Mouse (Mus musculus) hindbrain, embryonic 12.5 days (tissue): ENCODE results near the gene Rbl1. TPM values are rescaled to one million over a fixed set of nuclear protein-coding genes. Genes with fewer than 3 reads are reported as not detected.
A peak's percentile ranks its signal among the peaks of the same experiment; 100 is the strongest.
"Not testable (repeated sequence)": the region's sequence is repeated elsewhere in the genome, so short reads cannot be mapped to it uniquely, and the experiment has no call there.

ENCODE experiments used
- ATAC-seq: fragments of 200-750 bp; cut with Nextera tagmentation; 2 replicates; pipeline ENCODE4 v1.8.0; 2017; ENCODE audit warnings: moderate TSS enrichment; ENCODE audit not compliant: low FRiP score
- H3K27ac ChIP-seq: fragments of 300-500 bp; sonication (generic); 2 replicates; pipeline ENCODE4 v1.5.1; 2016; ENCODE audit warnings: mild to moderate bottlenecking
- H3K27me3 ChIP-seq: fragments of 300-500 bp; sonication (generic); 2 replicates; pipeline ENCODE4 v1.6.1; 2016; ENCODE audit warnings: mild to moderate bottlenecking
- H3K36me3 ChIP-seq: fragments of 300-500 bp; sonication (generic); 2 replicates; pipeline ENCODE4 v1.6.1; 2016; ENCODE audit warnings: mild to moderate bottlenecking
- H3K4me1 ChIP-seq: fragments of 300-500 bp; sonication (generic); 2 replicates; pipeline ENCODE4 v1.6.1; 2016
- H3K4me2 ChIP-seq: fragments of 300-500 bp; sonication (generic); replicated peaks from 2 replicates; pipeline ENCODE4 v1.6.1; 2016; ENCODE audit warnings: mild to moderate bottlenecking
- H3K4me3 ChIP-seq: fragments of 300-500 bp; sonication (generic); 2 replicates; pipeline ENCODE4 v1.5.1; 2016; ENCODE audit warnings: mild to moderate bottlenecking
- H3K9ac ChIP-seq: fragments of 300-500 bp; sonication (generic); 2 replicates; pipeline ENCODE4 v1.6.1; 2016; ENCODE audit warnings: mild to moderate bottlenecking, moderate library complexity
- H3K9me3 ChIP-seq: fragments of 300-500 bp; sonication (generic); replicated peaks from 2 replicates; pipeline ENCODE4 v1.6.1; 2016; ENCODE audit warnings: mild to moderate bottlenecking
- WGBS: fragments of 180-500 bp; shearing (Covaris S2); methylation state at CpG from one replicate; pipeline ENCODE4 v1.1.7; 2016; 5-methylcytosine and 5-hydroxymethylcytosine counted together
- polyA plus RNA-seq: library from polyadenylated mRNA; unstranded; fragments of >200 nt; fragmentation: Nextera tagmentation; extraction: Ambion mirVana; gene quantifications from 2 replicates; pipeline ENCODE4 v1.2.1, GENCODE M21; 2016

Gene Rbl1
- polyA plus RNA-seq, 1 experiment from 2014 or later = 18.1 TPM

DNA sequence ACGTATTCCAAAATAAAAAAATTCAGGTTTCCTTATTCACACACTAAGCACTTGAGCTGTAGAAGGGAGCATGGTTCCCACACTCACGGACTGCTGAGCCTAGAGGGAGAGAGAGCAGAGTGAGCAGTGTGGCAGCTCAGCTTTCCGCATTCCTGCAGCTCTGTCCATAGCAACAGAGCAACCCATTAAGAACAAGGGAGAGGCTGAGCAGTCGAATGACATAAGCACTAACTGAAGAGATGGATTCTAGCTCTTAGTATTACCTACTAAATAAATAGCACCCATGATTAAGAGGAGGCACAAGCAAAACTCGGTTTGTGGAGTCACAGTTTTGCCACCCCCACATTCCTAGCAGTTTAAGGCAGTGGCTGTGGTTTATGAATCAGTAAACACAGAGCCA lies 34.2 kb downstream of the Rbl1 start:
- Histone ChIP-seq H3K9me3 (no peaks in the 10 kb centered on the region), H3K4me2 (no peak overlapping the region), H3K27ac (peak overlapping the region; percentile 52; the same call in 1 of the 2 replicates), H3K36me3 (peaks cover 56% of the 10 kb centered on the region), H3K27me3 (no peaks in the 10 kb centered on the region), H3K9ac (peak overlapping the region; percentile 18; the same call in 1 of the 2 replicates), H3K4me1 (peaks cover 10% of the 10 kb centered on the region; the same call in 1 of the 2 replicates), H3K4me3 (no peak overlapping the region)
- WGBS = 27% methylated on average over 5 of the region's 5 CpGs
- ATAC-seq = peak; percentile 83

DNA sequence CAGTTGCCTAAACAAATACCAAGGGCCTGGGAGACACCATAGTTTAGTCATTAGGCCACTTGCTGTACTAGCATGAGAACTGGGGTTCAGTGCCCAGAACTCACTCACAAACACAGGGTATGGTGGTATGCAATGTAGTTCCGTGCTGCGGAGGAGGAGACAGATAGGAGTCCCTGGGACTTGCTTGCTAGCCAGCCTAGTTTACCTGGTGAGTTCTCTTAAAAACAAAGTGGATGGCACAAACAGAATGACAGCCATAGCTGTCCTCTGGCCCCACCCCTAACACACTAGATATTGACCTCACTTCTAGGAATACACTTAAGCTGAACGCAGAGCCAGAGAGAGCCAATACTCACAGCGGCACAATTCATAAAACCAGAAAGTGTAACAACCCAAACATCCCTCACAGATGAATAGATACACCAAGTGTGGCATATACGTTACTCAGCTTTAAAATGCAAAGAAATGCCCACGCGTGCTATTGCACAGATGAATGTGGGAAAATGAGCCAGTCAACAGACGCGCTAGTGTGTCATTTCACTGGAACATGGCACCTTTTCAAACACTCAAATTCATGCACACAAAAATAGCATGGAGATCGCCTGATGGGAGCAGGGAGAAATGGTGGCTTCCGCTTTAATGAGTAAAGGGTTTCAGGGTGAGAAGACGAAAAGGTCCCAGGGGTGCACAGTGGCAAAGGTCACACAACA lies 37.8 kb downstream of the Rbl1 start:
- Histone ChIP-seq H3K4me3 (no peak overlapping the region), H3K4me2 (no peak overlapping the region), H3K9ac (no peak overlapping the region), H3K9me3 (no peaks in the 10 kb centered on the region), H3K27me3 (no peaks in the 10 kb centered on the region), H3K36me3 (peaks cover 47% of the 10 kb centered on the region), H3K4me1 (peaks cover 10% of the 10 kb centered on the region; the same call in 1 of the 2 replicates), H3K27ac (no peak overlapping the region)
- WGBS = 96% methylated on average over 12 of the region's 12 CpGs
- ATAC-seq = no peak

DNA sequence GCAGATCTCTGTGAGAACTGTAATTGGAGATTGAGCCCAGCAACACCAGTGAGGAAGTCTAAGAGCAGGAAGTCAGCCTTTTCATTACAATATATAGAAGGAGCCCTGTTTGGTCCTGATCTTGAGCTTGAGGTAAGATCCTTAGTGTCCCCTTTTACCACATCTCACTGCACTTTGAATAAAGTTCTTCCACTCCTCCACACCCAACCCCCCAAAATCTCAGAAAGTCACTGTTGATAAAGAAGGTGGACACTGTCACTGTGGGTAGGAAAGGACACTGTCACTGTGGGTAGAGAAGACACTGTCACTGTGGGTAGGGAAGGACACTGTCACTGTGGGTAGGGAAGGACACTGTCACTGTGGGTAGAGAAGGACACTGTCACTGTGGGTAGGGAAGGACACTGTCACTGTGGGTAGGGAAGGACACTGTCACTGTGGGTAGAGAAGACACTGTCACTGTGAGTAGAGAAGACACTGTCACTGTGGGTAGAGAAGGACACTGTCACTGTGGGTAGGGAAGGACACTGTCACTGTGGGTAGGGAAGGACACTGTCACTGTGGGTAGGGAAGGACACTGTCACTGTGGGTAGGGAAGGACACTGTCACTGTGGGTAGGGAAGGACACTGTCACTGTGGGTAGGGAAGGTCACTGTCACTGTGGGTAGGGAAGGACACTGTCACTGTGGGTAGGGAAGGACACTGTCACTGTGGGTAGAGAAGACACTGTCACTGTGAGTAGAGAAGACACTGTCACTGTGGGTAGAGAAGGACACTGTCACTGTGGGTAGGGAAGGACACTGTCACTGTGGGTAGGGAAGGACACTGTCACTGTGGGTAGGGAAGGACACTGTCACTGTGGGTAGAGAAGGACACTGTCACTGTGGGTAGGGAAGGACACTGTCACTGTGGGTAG lies 38.8 kb downstream of the Rbl1 start:
- H3K9me3 ChIP-seq, H3K4me1 ChIP-seq, ATAC-seq, H3K4me3 ChIP-seq, H3K27me3 ChIP-seq, H3K27ac ChIP-seq, H3K4me2 ChIP-seq, H3K9ac ChIP-seq: not testable (repeated sequence)
- H3K36me3 ChIP-seq = peaks cover 52% of the 10 kb centered on the region

DNA sequence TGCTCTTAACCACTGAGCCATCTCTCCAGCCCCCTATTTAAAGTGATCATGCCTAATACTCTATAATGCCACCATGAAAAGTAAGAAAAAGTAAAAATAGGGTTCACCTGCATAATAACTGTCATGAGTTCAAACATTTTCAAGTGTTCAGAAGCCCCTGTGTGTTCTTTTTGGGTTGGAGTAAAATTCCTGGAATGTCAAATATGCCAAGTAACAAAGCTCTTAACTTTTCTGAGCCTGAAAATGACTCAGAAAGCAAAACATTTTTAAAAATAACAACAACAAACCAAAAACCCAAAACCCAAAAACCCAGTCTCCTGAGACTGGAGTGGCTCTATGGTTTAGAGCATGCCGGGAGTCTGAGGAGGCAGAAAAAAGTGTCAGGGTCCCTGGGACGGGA lies 40.2 kb downstream of the Rbl1 start:
- 90% methylated on average over 2 of the region's 2 CpGs for WGBS
- no peaks in the 10 kb centered on the region for H3K27me3 ChIP-seq
- H3K9me3 ChIP-seq = no peaks in the 10 kb centered on the region
- peaks cover 64% of the 10 kb centered on the region for H3K36me3 ChIP-seq
- ATAC-seq = no peak
- H3K4me2 ChIP-seq = no peak overlapping the region
- no peak overlapping the region for H3K9ac ChIP-seq
- H3K4me3 ChIP-seq = no peak overlapping the region
- no peaks in the 10 kb centered on the region for H3K4me1 ChIP-seq
- H3K27ac ChIP-seq = no peak overlapping the region

DNA sequence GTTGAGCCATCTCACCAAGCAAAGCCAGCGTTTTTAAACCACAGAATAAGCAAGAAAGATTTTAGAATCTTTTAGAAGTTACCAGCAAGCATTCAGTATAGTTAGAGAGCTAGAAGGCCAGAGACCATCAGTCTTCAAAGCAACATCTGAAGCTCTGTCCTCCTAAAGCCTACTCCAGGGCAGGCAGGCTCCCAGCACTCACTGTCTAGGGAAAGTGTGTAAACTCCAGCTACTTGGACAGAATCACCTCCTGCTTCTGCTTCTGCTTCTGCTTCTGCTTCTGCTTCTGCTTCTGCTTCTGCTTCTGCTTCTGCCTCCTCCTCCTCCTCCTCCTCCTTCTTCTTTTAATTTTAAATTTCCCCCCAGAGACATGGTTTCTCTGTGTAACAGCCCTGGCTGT lies 48.3 kb downstream of the Rbl1 start:
- Histone ChIP-seq H3K27ac (no peak overlapping the region), H3K4me3 (no peak overlapping the region), H3K36me3 (peaks cover 71% of the 10 kb centered on the region), H3K9ac (no peak overlapping the region), H3K4me2 (no peak overlapping the region), H3K4me1 (no peaks in the 10 kb centered on the region), H3K9me3 (no peaks in the 10 kb centered on the region), H3K27me3 (no peaks in the 10 kb centered on the region)
- no peak for ATAC-seq
- 93% methylated on average over 1 of the region's 1 CpGs for WGBS

DNA sequence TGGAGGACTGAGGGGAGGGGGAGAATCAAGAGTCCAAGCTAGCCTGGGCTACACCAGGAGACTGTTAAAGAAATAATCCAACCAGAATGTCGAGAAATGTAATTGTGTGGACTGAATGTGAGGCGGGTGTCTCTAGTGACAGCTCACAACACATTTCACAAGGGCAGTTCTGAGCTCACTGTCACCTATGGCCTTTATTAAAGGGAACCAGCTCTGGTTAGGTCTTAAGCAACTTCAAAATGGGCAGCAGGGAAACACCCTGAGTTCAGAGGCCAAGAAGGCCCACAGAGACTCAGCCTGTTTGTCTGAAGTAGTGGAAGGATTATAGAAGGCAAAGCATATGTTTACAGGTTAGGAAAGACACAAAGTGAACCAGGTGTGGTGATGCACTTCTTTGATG lies 51.1 kb downstream of the Rbl1 start:
- Histone ChIP-seq H3K4me2 (no peak overlapping the region), H3K9me3 (no peaks in the 10 kb centered on the region), H3K9ac (no peak overlapping the region), H3K27me3 (no peaks in the 10 kb centered on the region), H3K27ac (no peak overlapping the region), H3K36me3 (peaks cover 68% of the 10 kb centered on the region), H3K4me1 (no peaks in the 10 kb centered on the region), H3K4me3 (no peak overlapping the region)
- ATAC-seq = no peak
- WGBS = 81% methylated on average over 2 of the region's 2 CpGs

DNA sequence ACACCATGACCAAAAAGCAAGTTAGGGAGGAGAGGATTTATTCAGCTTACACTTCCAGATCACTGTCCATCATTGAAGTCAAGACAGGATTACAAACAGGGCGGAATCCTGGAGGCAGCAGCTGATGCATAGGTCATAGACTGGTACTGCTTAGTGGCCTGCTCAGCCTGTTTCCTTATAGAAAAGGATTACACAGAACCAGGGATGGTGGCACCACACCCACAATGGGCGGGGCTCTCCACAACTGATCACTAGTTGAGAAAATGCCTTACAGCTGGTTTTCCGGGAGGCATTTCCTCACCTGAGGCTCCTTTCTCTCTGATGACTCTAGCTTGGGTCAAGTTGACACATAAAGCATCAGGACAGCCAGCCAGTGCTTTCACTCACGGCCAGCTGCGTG lies 55.9 kb downstream of the Rbl1 start:
- H3K27me3 ChIP-seq = no peaks in the 10 kb centered on the region
- ATAC-seq = no peak
- H3K4me2 ChIP-seq = no peak overlapping the region
- no peaks in the 10 kb centered on the region for H3K9me3 ChIP-seq
- no peaks in the 10 kb centered on the region for H3K4me1 ChIP-seq
- H3K4me3 ChIP-seq = no peak overlapping the region
- no peak overlapping the region for H3K27ac ChIP-seq
- H3K36me3 ChIP-seq = peaks cover 52% of the 10 kb centered on the region
- 93% methylated on average over 5 of the region's 5 CpGs for WGBS
- H3K9ac ChIP-seq = no peak overlapping the region

DNA sequence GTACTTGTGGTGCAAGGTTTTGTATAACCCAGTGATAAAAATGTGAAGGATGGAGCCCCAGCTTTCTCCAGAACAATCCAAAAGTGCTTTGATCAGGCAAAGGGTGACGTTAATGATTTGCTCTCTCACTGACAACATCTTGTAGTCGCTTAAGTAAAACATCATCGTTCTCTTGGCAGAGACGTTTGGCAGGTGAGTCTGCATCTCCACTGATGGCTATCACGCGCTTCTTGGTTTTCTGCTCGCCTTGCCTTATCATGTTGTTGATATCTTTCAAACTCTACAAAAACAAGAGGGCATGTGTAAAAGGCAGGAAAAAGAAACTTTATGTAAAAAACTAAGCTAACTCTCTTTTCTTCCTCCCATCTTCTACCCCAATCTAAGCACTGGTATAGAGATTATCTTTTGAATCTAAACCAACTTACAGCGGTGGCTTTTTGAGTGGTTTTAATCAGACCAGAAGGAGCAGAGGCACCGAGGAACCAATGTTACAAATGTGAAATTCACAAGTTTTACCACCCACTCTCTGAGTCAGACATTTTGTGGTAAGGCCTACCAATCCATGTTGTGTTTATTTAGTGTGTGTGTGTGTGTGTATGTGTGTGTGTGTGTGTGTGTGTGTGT lies 56.8 kb downstream of the Rbl1 start:
- Histone ChIP-seq H3K27ac (no peak overlapping the region), H3K9me3 (no peaks in the 10 kb centered on the region), H3K4me1 (no peaks in the 10 kb centered on the region), H3K9ac (no peak overlapping the region), H3K27me3 (no peaks in the 10 kb centered on the region), H3K4me2 (no peak overlapping the region), H3K4me3 (no peak overlapping the region), H3K36me3 (peaks cover 48% of the 10 kb centered on the region)
- ATAC-seq = no peak
- 91% methylated on average over 9 of the region's 9 CpGs for WGBS

DNA sequence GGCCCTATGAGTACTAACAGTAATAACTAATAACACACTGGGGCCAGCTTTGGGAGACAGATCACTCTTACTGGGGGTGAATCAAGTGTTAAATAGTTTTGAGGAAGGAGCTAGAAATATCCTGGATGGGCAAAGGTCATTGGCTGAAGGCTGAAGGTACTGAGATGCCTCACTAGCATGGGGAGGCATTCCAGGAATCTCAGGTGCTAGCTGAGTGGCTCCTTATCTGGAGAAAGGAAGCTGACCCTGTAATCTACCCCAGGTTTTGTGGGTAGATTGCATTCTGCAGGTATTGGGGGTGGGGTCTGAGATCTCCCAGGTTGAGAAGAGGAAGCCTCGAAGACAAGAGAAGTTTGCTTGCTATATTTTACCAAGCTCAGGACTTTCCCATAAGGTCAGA lies 59.2 kb downstream of the Rbl1 start:
- Histone ChIP-seq H3K27ac (no peak overlapping the region), H3K9me3 (no peaks in the 10 kb centered on the region; the same call in 1 of the 2 replicates), H3K9ac (no peak overlapping the region), H3K4me2 (no peak overlapping the region), H3K4me1 (no peaks in the 10 kb centered on the region), H3K4me3 (no peak overlapping the region), H3K36me3 (peaks cover 28% of the 10 kb centered on the region), H3K27me3 (no peaks in the 10 kb centered on the region)
- WGBS = 86% methylated on average over 1 of the region's 1 CpGs
- ATAC-seq = no peak

DNA sequence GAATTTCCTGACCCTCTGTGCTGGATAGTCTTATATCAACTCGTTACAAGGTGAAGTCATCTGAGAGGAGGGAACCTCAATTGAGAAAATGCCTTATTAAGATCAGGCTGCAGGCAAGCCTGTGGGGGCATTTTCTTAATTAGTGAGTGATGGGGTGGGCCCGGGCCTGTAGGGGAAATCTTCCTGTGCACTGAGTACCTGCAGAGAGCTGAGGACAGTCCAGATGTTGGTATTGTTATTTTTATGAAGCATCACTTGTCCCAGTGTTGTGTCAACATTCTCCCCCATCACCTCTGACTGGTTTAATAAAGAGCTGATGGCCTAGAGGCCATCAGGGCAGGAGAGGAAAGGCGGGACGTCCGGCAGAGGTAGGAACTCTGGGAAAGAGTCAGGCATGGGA lies 60.2 kb downstream of the Rbl1 start:
- Histone ChIP-seq H3K9ac (no peak overlapping the region), H3K4me3 (no peak overlapping the region), H3K4me2 (no peak overlapping the region), H3K36me3 (peaks cover 19% of the 10 kb centered on the region), H3K4me1 (no peaks in the 10 kb centered on the region), H3K27me3 (no peaks in the 10 kb centered on the region), H3K9me3 (no peaks in the 10 kb centered on the region; the same call in 1 of the 2 replicates), H3K27ac (no peak overlapping the region)
- no peak for ATAC-seq
- WGBS = 73% methylated on average over 5 of the region's 5 CpGs

DNA sequence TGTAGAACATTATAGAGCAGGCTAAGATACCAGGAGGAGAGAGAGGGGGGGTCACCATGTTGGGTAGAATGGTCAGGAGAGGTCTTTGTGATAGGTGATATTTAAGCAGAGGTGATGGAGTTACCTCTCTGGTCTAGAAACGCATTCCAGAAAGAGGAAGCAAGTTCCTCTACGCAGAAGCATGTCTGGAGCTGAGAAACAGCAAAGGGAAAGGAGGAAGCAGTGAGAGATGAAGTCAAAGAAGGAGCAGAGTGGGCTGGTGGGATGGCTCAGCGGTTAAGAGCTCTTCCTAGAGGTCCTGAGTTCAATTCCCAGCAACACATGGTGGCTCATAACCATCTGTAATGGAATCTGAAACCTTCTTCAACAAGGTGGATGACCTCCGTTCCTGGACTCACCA lies 62.4 kb downstream of the Rbl1 start:
- no peak overlapping the region for H3K9ac ChIP-seq
- H3K4me1 ChIP-seq = no peaks in the 10 kb centered on the region
- WGBS = 75% methylated on average over 4 of the region's 4 CpGs
- ATAC-seq = no peak
- H3K4me3 ChIP-seq = no peak overlapping the region
- no peaks in the 10 kb centered on the region; the same call in 1 of the 2 replicates for H3K9me3 ChIP-seq
- no peak overlapping the region for H3K4me2 ChIP-seq
- peaks cover 5% of the 10 kb centered on the region; the same call in 1 of the 2 replicates for H3K36me3 ChIP-seq
- no peaks in the 10 kb centered on the region for H3K27me3 ChIP-seq
- H3K27ac ChIP-seq = no peak overlapping the region

DNA sequence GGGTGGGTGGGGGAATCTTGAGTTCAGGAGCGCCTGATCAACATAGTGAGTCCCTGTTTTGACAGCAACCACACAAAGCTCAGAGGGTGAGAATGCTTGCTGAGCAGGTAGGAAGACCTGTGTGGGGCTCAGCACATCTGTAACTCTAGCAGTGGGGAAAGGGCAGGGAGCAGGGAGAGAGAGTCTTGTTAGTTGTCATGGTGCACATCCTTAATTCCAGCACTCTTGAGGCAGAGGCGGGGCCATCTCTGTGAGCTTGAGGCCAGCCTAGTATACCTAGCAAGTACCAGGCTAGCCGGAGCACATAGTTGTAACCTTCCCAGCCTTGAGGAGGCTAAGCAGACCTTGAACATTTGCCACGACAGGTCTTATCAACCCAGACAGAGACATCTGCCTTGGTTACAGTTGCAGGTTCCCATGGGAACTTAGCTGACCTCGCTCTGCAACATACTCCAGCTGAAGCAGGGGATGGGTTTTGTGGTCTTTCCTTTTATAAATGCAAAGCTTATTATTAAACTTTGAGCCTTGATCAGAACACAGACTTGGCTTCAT lies 65.0 kb downstream of the Rbl1 start:
- H3K27ac ChIP-seq = no peak overlapping the region
- no peak overlapping the region for H3K4me2 ChIP-seq
- 92% methylated on average over 5 of the region's 5 CpGs for WGBS
- no peak overlapping the region for H3K4me3 ChIP-seq
- no peaks in the 10 kb centered on the region for H3K4me1 ChIP-seq
- H3K27me3 ChIP-seq = no peaks in the 10 kb centered on the region
- no peak for ATAC-seq
- no peak overlapping the region for H3K9ac ChIP-seq
- H3K36me3 ChIP-seq = no peaks in the 10 kb centered on the region
- H3K9me3 ChIP-seq = no peaks in the 10 kb centered on the region; the same call in 1 of the 2 replicates
